Mouse (Mus musculus) effector memory CD4-positive, alpha-beta T cell, adult 7 months (primary cell): ENCODE results near the gene Gne. TPM values are rescaled to one million over a fixed set of nuclear protein-coding genes. Genes with fewer than 3 reads are reported as not detected.

Experiments
- polyA plus RNA-seq: library from polyadenylated mRNA; unstranded; fragments of 100-300 nt; shearing (Covaris generic); gene quantifications from one replicate; pipeline ENCODE4 v1.2.1, GENCODE M21; 2017

Gene Gne
- 43.9 TPM for polyA plus RNA-seq

DNA sequence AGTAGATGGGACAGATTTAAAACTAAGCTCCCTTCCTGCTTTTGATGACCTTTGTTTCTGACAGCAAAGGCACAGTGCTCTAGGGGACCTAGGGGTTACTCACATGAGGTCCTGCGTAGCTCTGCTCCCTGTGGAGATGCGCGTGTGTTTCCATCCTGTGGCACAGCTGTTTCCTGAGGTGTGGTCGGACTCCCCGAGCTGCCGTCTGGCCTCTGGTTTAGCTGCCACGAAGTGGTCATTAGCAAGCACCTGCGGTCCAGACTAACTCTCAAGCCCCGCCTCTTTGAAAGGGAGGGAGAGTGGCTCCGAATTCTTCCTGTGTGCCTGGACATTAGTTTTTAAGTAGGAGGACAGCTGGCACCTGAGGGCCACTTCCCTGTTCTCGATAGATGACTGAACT is at the start of gene Gne:
Gene Gne (minus strand): TSS at position 233 of the 400 bp plus-strand sequence.

DNA sequence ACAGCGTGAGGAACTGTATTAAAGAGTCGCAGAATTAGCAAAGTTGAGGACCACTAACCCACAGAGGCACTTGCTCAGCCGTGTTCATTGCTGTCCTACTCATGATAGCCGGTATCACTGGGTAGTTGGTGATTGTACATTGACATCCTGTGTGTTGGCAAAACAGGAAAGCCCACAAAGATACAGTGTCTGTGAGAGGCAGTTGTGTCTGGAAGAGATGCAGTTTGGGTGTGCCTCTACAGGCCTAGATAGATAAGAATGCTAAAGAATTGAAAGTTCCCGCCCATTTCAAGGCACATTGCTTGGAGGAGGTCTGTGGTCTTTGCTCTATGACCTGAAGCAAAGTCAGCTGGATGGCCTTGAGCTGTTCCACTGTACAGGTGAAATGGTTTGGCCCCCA is 79.9 kb downstream of the Gne start, which contains the start of gene Clta:
Gene Clta (plus strand): TSS at position 327 of the 400 bp plus-strand sequence.

Other genes starting within 250 kb of the Gne start
- 0.35 TPM for gene Olfr157, start 244.0 kb downstream of the Gne start, polyA plus RNA-seq
- gene Olfr155, start 232.6 kb downstream of the Gne start, polyA plus RNA-seq = 0.22 TPM
- 7.7 TPM for gene Reck, start 208.6 kb downstream of the Gne start, polyA plus RNA-seq
- 183 TPM for gene Glipr2, start 126.8 kb downstream of the Gne start, polyA plus RNA-seq
- gene Ccin, start 100.7 kb downstream of the Gne start, polyA plus RNA-seq = not detected
- 188 TPM for gene Clta, start 79.7 kb downstream of the Gne start, polyA plus RNA-seq
- 77.5 TPM for gene Rnf38, start 149.6 kb upstream of the Gne start, polyA plus RNA-seq
- 0.73 TPM for gene Melk, start 216.7 kb upstream of the Gne start, polyA plus RNA-seq